Mouse (Mus musculus) fibroblast of lung, adult 2 months (primary cell): ENCODE measurements around the gene Olfr800.

Source experiments
- DNase-seq: peaks from one replicate; pipeline ENCODE4 v3.0.0-alpha.2; 2011; ENCODE audit warnings: low read depth

The Olfr800 gene

GRCm38 (mm10) chr10:129657394-129657793, at the start of gene Olfr800:
TSS of gene Olfr800 (plus strand) at chr10:129657694.
- no peak for DNase-seq

- DNase-seq, result no peak
Measured at GRCm38 (mm10) chr10:129612470-129612869, 45.0 kb upstream of the Olfr800 start, which contains the start of gene Olfr796. TSS of gene Olfr796 (minus strand) at chr10:129612570.

- DNase-seq, result no peak
Measured at GRCm38 (mm10) chr10:129621724-129622123, 35.8 kb upstream of the Olfr800 start.

- DNase-seq, result no peak
Measured at GRCm38 (mm10) chr10:129623251-129623650, 34.2 kb upstream of the Olfr800 start.

- no peak for DNase-seq
Measured at GRCm38 (mm10) chr10:129627834-129628233, 29.7 kb upstream of the Olfr800 start, which contains the start of gene Olfr798. TSS of gene Olfr798 (minus strand) at chr10:129627934.

GRCm38 (mm10) chr10:129637184-129637583, 20.3 kb upstream of the Olfr800 start, which contains the start of gene Olfr799:
TSS of gene Olfr799 (plus strand) at chr10:129637484.
- DNase-seq, result no peak

GRCm38 (mm10) chr10:129651763-129652162, 5.7 kb upstream of the Olfr800 start:
- DNase-seq, result no peak

GRCm38 (mm10) chr10:129673765-129674164, 16.3 kb downstream of the Olfr800 start, which contains the start of gene Olfr801:
TSS of gene Olfr801 (minus strand) at chr10:129673865.
- DNase-seq, result no peak

GRCm38 (mm10) chr10:129688069-129688468, 30.6 kb downstream of the Olfr800 start, which contains the start of gene Olfr802:
TSS of gene Olfr802 (minus strand) at chr10:129688169.
- DNase-seq, result no peak

- no peak for DNase-seq
Measured at GRCm38 (mm10) chr10:129694186-129694585, 36.7 kb downstream of the Olfr800 start, which contains the start of gene Olfr803. TSS of gene Olfr803 (minus strand) at chr10:129694286.

- DNase-seq, result no peak
Measured at GRCm38 (mm10) chr10:129702910-129703309, 45.4 kb downstream of the Olfr800 start, which contains the start of gene Olfr804. TSS of gene Olfr804 (plus strand) at chr10:129703210.
